Mouse (Mus musculus) heart, adult 2 months (tissue): ENCODE results near the gene Pam.

Experiments
- CTCF ChIP-seq: fragments of 200-600 bp; IDR thresholded peaks from 2 replicates; pipeline ENCODE4 v1.8.1; 2022; ENCODE audit warnings: antibody characterized with exemption, mild to moderate bottlenecking, moderate library complexity
- EP300 ChIP-seq: fragments of 200-500 bp; IDR thresholded peaks from 2 replicates; pipeline ENCODE4 v1.6.1; 2011; ENCODE audit warnings: low read depth, low read length, control low read depth; ENCODE audit not compliant: insufficient read depth

- TF ChIP-seq EP300 (no peak), CTCF (no peak)
Observed at GRCm38 (mm10) chr1:97828087-97828486, 267.4 kb downstream of the Pam start.
